Mouse (Mus musculus): ENCODE data around the gene Ccdc187.

GRCm38 (mm10) chr2:26266066-26266742 is 28.2 kb downstream of the Ccdc187 start:
- TF ChIP-seq POLR2A (IDR thresholded peaks at IDR 0.05; ENCODE audit: low read depth, low read length): no peak
- TF ChIP-seq CTCF (IDR thresholded peaks at IDR 0.05; ENCODE audit: extremely low read depth, insufficient read depth, insufficient read length, insufficient replicate concordance): no peak
